Comparison of ENCODE assay signal across 19 mouse cellular contexts in genomic region chr8:64136593-64136992, GRCm38 (mm10).
A peak's percentile ranks its signal among the peaks of the same experiment; 100 is the strongest.
DNase-seq lines count a peak whose midpoint lies in the region; ATAC-seq lines count a peak whose summit lies in the region.
"Had no signal": no experiment of that assay in that cellular context is flagged by ENCODE, and none has a peak within 500 bp of the region (broad histone marks: within the 10 kb centered on the region; RNA-seq: fewer than 3 reads in every experiment).

No protein-coding gene starts in this region.

- H3K27ac ChIP-seq in intestine, embryonic 16.5 days (ENCODE audit: low read length), result no peak overlapping the region
- no peak overlapping the region for H3K27ac ChIP-seq in liver, embryonic 11.5 days (ENCODE audit: low read depth, low read length)
- H3K27ac ChIP-seq: embryonic facial prominence, embryonic 15.5 days; forebrain, embryonic 10.5 days; kidney, postnatal 0 days; limb, embryonic 13.5 days; liver, embryonic 14.5 days; midbrain, embryonic 13.5 days; neural tube, embryonic 12.5 days had no signal

- H3K27me3 ChIP-seq in intestine, embryonic 16.5 days (replicated peaks; ENCODE audit: control insufficient read depth, insufficient read depth, low read length), result no peaks in the 10 kb centered on the region
- no peaks in the 10 kb centered on the region for H3K27me3 ChIP-seq in liver, embryonic 11.5 days (replicated peaks; ENCODE audit: control insufficient read depth, insufficient read depth, low read length)
- H3K27me3 ChIP-seq: embryonic facial prominence, embryonic 15.5 days; limb, embryonic 13.5 days; midbrain, embryonic 13.5 days; neural tube, embryonic 12.5 days had no signal

- no peaks in the 10 kb centered on the region for H3K36me3 ChIP-seq in intestine, embryonic 16.5 days (ENCODE audit: control insufficient read depth, insufficient read depth, low read length)
- no peaks in the 10 kb centered on the region for H3K36me3 ChIP-seq in liver, embryonic 11.5 days (ENCODE audit: control insufficient read depth, insufficient read depth, low read length)
- H3K36me3 ChIP-seq: embryonic facial prominence, embryonic 15.5 days; forebrain, embryonic 10.5 days; limb, embryonic 13.5 days; midbrain, embryonic 13.5 days; neural tube, embryonic 12.5 days had no signal

- no peaks in the 10 kb centered on the region for H3K9me3 ChIP-seq in intestine, embryonic 16.5 days (ENCODE audit: control insufficient read depth, low read length)
- H3K9me3 ChIP-seq in liver, embryonic 11.5 days (ENCODE audit: control insufficient read depth, low read length), result no peaks in the 10 kb centered on the region
- H3K9me3 ChIP-seq: embryonic facial prominence, embryonic 15.5 days; forebrain, embryonic 10.5 days; limb, embryonic 13.5 days; midbrain, embryonic 13.5 days; neural tube, embryonic 12.5 days had no signal

- H3K4me2 ChIP-seq in intestine, embryonic 16.5 days (ENCODE audit: low read depth, low read length), result no peak overlapping the region
- H3K4me2 ChIP-seq in liver, embryonic 11.5 days, result no peak overlapping the region
- H3K4me2 ChIP-seq: embryonic facial prominence, embryonic 15.5 days; limb, embryonic 13.5 days; midbrain, embryonic 13.5 days; neural tube, embryonic 12.5 days had no signal

- no peak for ATAC-seq in intestine, embryonic 16.5 days
- ATAC-seq in liver, embryonic 11.5 days (replicated peaks; ENCODE audit: low FRiP score), result no peak
- ATAC-seq: hindbrain, embryonic 16.5 days; midbrain, embryonic 13.5 days had no signal

- DNase-seq in frontal cortex, adult 2 months (ENCODE audit: extremely low spot score in 1 of 2, low spot score in 1 of 2), result peak; percentile 18 to 54
- no peak for DNase-seq in frontal cortex, postnatal 25 days (ENCODE audit: low spot score in 2 of 2)
- DNase-seq in adrenal gland, postnatal 14 days, result peak; percentile 27
- DNase-seq in brain, adult 2 months (ENCODE audit: low read depth, low spot score), result peak; percentile 68
- DNase-seq in right cerebral cortex, postnatal 25 days, result peak; percentile 12
- no peak for DNase-seq in liver, embryonic 11.5 days (ENCODE audit: low spot score)
- DNase-seq: cerebellum, adult 9-11 months; gastrocnemius, postnatal 36 days; kidney, adult 11 months; layer of hippocampus, postnatal 36 days had no signal

- 82% methylated on average over 1 of the region's 1 CpGs for WGBS in intestine, embryonic 16.5 days
- WGBS in liver, embryonic 11.5 days, result 96% methylated on average over 1 of the region's 1 CpGs

- H3K4me3 ChIP-seq in intestine, embryonic 16.5 days (ENCODE audit: low read length), result no peak overlapping the region
- H3K4me3 ChIP-seq in liver, embryonic 11.5 days (ENCODE audit: low read depth, low read length), result no peak overlapping the region
- H3K4me3 ChIP-seq: embryonic facial prominence, embryonic 15.5 days; forebrain, embryonic 10.5 days; limb, embryonic 13.5 days; midbrain, embryonic 13.5 days; neural tube, embryonic 12.5 days had no signal

- no peak overlapping the region for H3K9ac ChIP-seq in intestine, embryonic 16.5 days (ENCODE audit: low read depth, low read length)
- H3K9ac ChIP-seq in liver, embryonic 11.5 days (ENCODE audit: low read depth, low read length), result no peak overlapping the region
- H3K9ac ChIP-seq: embryonic facial prominence, embryonic 15.5 days; limb, embryonic 13.5 days; liver, embryonic 14.5 days; midbrain, embryonic 13.5 days; neural tube, embryonic 12.5 days had no signal

- no peaks in the 10 kb centered on the region for H3K4me1 ChIP-seq in intestine, embryonic 16.5 days (ENCODE audit: control insufficient read depth, insufficient read depth, low read length)
- no peaks in the 10 kb centered on the region for H3K4me1 ChIP-seq in liver, embryonic 11.5 days (replicated peaks; ENCODE audit: control insufficient read depth, insufficient read depth, low read length)
- H3K4me1 ChIP-seq: embryonic facial prominence, embryonic 15.5 days; forebrain, embryonic 10.5 days; limb, embryonic 13.5 days; midbrain, embryonic 13.5 days; neural tube, embryonic 12.5 days had no signal

Comparison
In these comparisons a context has a peak if more than half of its experiments do, and no peak if none do; other contexts are left out.
1. DNase-seq: peak in frontal cortex, adult 2 months (2 of 2), adrenal gland, postnatal 14 days (single experiment), brain, adult 2 months (single experiment) and right cerebral cortex, postnatal 25 days (single experiment); none in frontal cortex, postnatal 25 days (0 of 2) and liver, embryonic 11.5 days (single experiment).